Mouse (Mus musculus): ENCODE measurements around the gene H6pd.

DNA sequence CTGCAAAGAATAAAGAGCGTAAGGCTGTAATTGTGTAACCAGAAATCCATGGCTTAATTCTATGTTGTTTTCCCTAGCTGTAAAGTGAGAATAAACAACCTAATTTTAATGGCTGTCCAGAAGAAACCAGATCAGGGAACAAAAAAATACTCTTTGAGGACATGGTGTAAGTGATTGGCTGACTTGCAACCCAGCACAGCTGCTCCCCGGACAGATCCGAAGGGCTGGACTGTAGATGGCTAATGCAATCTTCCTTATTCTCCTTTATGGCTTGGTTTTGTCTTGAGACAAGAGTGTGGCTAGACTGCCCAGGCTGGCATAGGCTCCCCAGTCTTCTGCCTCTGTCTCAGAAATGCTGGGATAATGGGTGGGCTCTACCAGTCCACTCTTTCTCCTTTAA is 1.4 kb downstream of the H6pd start:
- TF ChIP-seq EP300 (IDR thresholded peaks at IDR 0.05; ENCODE audit: low read length) (no peak), ELF1 (IDR thresholded peaks at IDR 0.05; ENCODE audit: low read depth, low read length) (no peak)

Measured in CH12.LX (cell line).